Mouse (Mus musculus) heart, adult 2 months (tissue): Measurements from ENCODE around the gene Gm37240. TPM values are rescaled to one million over a fixed set of nuclear protein-coding genes. Genes with fewer than 3 reads are reported as not detected.

Experiments used
- DNase-seq, 2 experiments: peaks; one replicate each; pipeline ENCODE4 v3.0.0; 2021
- H3K27ac ChIP-seq: fragments of 200-600 bp; 2 replicates; pipeline ENCODE4 v1.8.1; 2022
- H3K27me3 ChIP-seq: fragments of 200-500 bp; 2 replicates; pipeline ENCODE4 v1.6.1; 2012; ENCODE audit warnings: mild to moderate bottlenecking, low read length, inconsistent platforms, mixed read lengths; ENCODE audit not compliant: control insufficient read depth, insufficient read depth
- H3K36me3 ChIP-seq: fragments of 200-500 bp; 2 replicates; pipeline ENCODE4 v1.6.1; 2012; ENCODE audit warnings: low read length, inconsistent platforms; ENCODE audit not compliant: control insufficient read depth, insufficient read depth
- H3K4me1 ChIP-seq: fragments of 200-500 bp; 2 replicates; pipeline ENCODE4 v1.6.1; 2011; ENCODE audit warnings: low read length; ENCODE audit not compliant: control insufficient read depth, insufficient read depth
- H3K4me3 ChIP-seq: fragments of 200-600 bp; 2 replicates; pipeline ENCODE4 v1.8.1; 2022
- H3K79me2 ChIP-seq: fragments of 200-500 bp; replicated peaks from 2 replicates; pipeline ENCODE4 v1.6.1; 2012; ENCODE audit warnings: mild to moderate bottlenecking, inconsistent platforms, low read length, moderate library complexity, mixed read lengths; ENCODE audit not compliant: control insufficient read depth, insufficient read depth
- H3K9ac ChIP-seq: fragments of 200-500 bp; 2 replicates; pipeline ENCODE4 v1.6.1; 2012; ENCODE audit warnings: low read depth, mild to moderate bottlenecking, control low read depth, inconsistent platforms, low read length, mixed read lengths
- CTCF ChIP-seq: fragments of 200-600 bp; IDR thresholded peaks from 2 replicates; pipeline ENCODE4 v1.8.1; 2022; ENCODE audit warnings: antibody characterized with exemption, mild to moderate bottlenecking, moderate library complexity
- EP300 ChIP-seq: fragments of 200-500 bp; IDR thresholded peaks from 2 replicates; pipeline ENCODE4 v1.6.1; 2011; ENCODE audit warnings: low read depth, low read length, control low read depth; ENCODE audit not compliant: insufficient read depth
- POLR2A ChIP-seq: fragments of 200-500 bp; IDR thresholded peaks from 2 replicates; pipeline ENCODE4 v1.6.1; 2011; ENCODE audit warnings: mild to moderate bottlenecking, low read depth, low read length, control low read depth; ENCODE audit not compliant: insufficient read depth
- WGBS: fragments of 180-500 bp; shearing (Covaris S2); methylation state at CpG from one replicate; pipeline ENCODE4 v1.1.7; 2018; 5-methylcytosine and 5-hydroxymethylcytosine counted together
- intact Hi-C: fragments of 180-260 bp; cut with DNase I; formaldehyde crosslinking; loops from one replicate; pipeline ENCODE4 v1.15.1; 2025
- polyA plus RNA-seq: library from polyadenylated mRNA; depleted of rRNA; stranded (reverse); fragments of >200 nt; gene quantifications from 2 replicates; pipeline ENCODE4 v1.2.3, GENCODE M21; 2012
- total RNA-seq, 2 experiments: library from RNA; stranded (reverse); gene quantifications; 2 replicates each; pipeline ENCODE4 v1.2.3; 2021

Gm37240 gene
- total and polyA plus RNA-seq, 3 experiments: 25.0 to 45.3 (median 36.6) TPM

- Histone ChIP-seq H3K27me3 (no peaks in the 10 kb centered on the region), H3K4me3 (no peak overlapping the region), H3K36me3 (no peaks in the 10 kb centered on the region), H3K27ac (no peak overlapping the region), H3K9ac (no peak overlapping the region), H3K4me1 (no peaks in the 10 kb centered on the region), H3K79me2 (no peaks in the 10 kb centered on the region)
- TF ChIP-seq POLR2A: no peak
- no peak for TF ChIP-seq CTCF
- intact Hi-C loops: no loop called here
- 74% methylated on average over 7 of the region's 7 CpGs for WGBS
- no peak for DNase-seq
Observed at GRCm38 (mm10) chr3:85126970-85127369, 760.3 kb downstream of the Gm37240 start.

GRCm38 (mm10) chr3:85125471-85125870, 761.8 kb downstream of the Gm37240 start:
- H3K9ac ChIP-seq: no peak overlapping the region
- no peak overlapping the region for H3K4me3 ChIP-seq
- H3K27me3 ChIP-seq: no peaks in the 10 kb centered on the region
- TF ChIP-seq CTCF: no peak
- TF ChIP-seq POLR2A: no peak
- no peak for TF ChIP-seq EP300
- H3K4me1 ChIP-seq: no peaks in the 10 kb centered on the region
- H3K36me3 ChIP-seq: no peaks in the 10 kb centered on the region
- WGBS: 75% methylated on average over 5 of the region's 5 CpGs
- no peak overlapping the region for H3K27ac ChIP-seq
- peak in 1 of 2 experiments; percentile 36 for DNase-seq
- no peaks in the 10 kb centered on the region for H3K79me2 ChIP-seq
- intact Hi-C loops: no loop called here

DNA sequence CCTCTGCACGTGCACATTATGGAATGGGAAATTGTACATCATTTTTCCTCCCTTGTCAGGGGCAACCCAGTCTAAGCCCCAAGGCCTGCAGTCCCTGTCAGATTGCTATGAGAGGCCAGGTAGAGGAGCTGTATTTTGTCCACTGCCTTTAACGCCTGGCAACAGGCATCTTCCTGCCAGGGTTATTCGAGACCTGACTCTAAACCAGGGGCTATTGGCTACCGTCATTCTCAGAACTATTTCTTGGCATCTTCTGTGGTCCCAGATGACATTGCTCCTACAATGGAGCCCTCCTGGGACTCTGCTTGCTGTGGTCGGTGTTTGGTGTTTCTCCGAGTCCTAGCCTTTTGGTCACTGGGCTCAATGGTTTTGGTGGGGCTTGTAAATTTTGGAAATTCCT, 762.4 kb downstream of the Gm37240 start:
- Histone ChIP-seq H3K27me3 (no peaks in the 10 kb centered on the region), H3K27ac (no peak overlapping the region), H3K4me1 (no peaks in the 10 kb centered on the region), H3K36me3 (no peaks in the 10 kb centered on the region), H3K79me2 (no peaks in the 10 kb centered on the region), H3K9ac (no peak overlapping the region), H3K4me3 (no peak overlapping the region)
- WGBS: 70% methylated on average over 6 of the region's 6 CpGs
- intact Hi-C loops: no loop called here
- no peak for TF ChIP-seq EP300
- TF ChIP-seq POLR2A: no peak
- no peak for TF ChIP-seq CTCF
- peak in 1 of 2 experiments; percentile 23 for DNase-seq

DNA sequence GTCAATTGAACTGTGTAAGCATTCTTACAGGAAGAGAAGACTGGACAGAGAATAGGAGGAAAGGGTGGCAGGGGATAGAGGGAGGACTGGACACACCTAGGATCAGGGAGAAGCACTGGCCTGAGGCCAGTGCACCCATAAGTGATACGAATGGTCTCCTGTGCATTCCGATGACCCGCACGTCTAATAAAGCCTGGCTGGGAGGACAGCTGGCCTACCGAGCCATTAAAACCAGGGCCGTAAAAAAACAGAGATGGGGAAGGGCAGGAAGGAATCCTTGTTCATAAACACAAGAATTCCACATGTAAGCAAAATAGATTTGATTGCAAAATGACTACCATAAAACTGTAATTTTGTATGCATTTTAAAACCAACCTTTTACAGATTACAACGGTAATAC, 762.9 kb downstream of the Gm37240 start:
- H3K9ac ChIP-seq: no peak overlapping the region
- no peak for TF ChIP-seq EP300
- no peak for TF ChIP-seq CTCF
- TF ChIP-seq POLR2A: no peak
- no peak overlapping the region for H3K27ac ChIP-seq
- H3K27me3 ChIP-seq: no peaks in the 10 kb centered on the region
- no peaks in the 10 kb centered on the region for H3K36me3 ChIP-seq
- H3K79me2 ChIP-seq: no peaks in the 10 kb centered on the region
- intact Hi-C loops: no loop called here
- 75% methylated on average over 7 of the region's 7 CpGs for WGBS
- no peak for DNase-seq
- no peaks in the 10 kb centered on the region for H3K4me1 ChIP-seq
- no peak overlapping the region for H3K4me3 ChIP-seq

DNA sequence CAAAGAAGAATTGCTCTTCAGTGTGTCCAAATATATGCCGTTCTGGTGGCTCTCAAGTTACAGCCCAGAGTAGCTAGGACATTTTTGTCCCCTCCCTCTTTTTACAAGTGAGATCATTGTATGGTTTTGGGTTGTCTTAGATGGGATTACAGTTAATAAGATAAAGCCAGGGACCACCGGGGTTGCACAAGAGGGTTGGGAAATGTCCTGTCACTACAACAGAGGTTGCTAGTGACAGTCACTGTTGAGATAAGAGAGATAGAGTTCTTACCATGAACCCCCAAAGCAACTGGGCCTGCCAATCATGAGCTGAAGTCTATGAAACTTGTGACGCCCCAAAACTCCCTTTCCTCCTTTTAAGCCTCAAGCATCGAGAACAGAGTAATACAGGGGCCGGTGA, 769.6 kb downstream of the Gm37240 start:
- H3K36me3 ChIP-seq: no peaks in the 10 kb centered on the region
- no peaks in the 10 kb centered on the region for H3K79me2 ChIP-seq
- no peak overlapping the region for H3K4me3 ChIP-seq
- 80% methylated on average over 5 of the region's 5 CpGs for WGBS
- H3K27me3 ChIP-seq: no peaks in the 10 kb centered on the region
- intact Hi-C loops: loop anchor here (10.0 kb wide), 1 partner anchor 397 kb away; no protein-coding TSS in a partner anchor
- no peak overlapping the region for H3K27ac ChIP-seq
- no peak for TF ChIP-seq EP300
- no peak for TF ChIP-seq POLR2A
- TF ChIP-seq CTCF: no peak
- H3K9ac ChIP-seq: no peak overlapping the region
- DNase-seq: no peak
- peaks cover 2% of the 10 kb centered on the region; the same call in 1 of the 2 replicates for H3K4me1 ChIP-seq

DNA sequence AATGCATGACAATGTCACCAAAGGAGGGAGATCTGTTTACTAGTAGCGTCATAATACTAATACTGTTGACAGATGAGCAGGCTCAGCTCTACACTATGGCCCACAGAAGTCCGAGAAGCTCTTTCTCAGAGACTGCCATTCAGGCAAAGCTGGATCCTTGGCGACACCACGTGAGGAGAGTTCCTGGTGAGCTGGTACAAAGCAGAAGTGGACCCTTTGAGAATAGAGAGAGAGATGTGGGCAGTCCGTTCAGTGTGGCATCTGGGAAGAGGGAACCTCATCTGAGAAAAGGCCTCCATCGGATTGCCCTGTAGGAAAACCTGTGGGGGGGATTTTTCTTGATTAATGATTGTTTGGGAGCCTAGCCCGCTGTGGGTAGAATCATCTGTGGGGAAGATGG, 770.3 kb downstream of the Gm37240 start:
- Histone ChIP-seq H3K27me3 (no peaks in the 10 kb centered on the region), H3K4me1 (peaks cover 2% of the 10 kb centered on the region; the same call in 1 of the 2 replicates), H3K4me3 (no peak overlapping the region), H3K36me3 (no peaks in the 10 kb centered on the region), H3K27ac (no peak overlapping the region), H3K9ac (no peak overlapping the region), H3K79me2 (no peaks in the 10 kb centered on the region)
- no peak for DNase-seq
- TF ChIP-seq CTCF (no peak), EP300 (no peak), POLR2A (no peak)
- intact Hi-C loops: loop anchor here (10.0 kb wide), 1 partner anchor 398 kb away; no protein-coding TSS in a partner anchor
- whole genome bisulfite sequencing: 86% methylated on average over 7 of the region's 7 CpGs
